Mouse (Mus musculus) ovary, postnatal 14 days (tissue): ENCODE measurements around the gene Zfp58.
"Not testable (repeated sequence)": the region's sequence is repeated elsewhere in the genome, so short reads cannot be mapped to it uniquely, and the experiment has no call there.

ENCODE experiments used
- DNase-seq: peaks from one replicate; pipeline ENCODE4 v3.0.0; 2022; ENCODE audit warnings: low spot score

The Zfp58 gene

DNA sequence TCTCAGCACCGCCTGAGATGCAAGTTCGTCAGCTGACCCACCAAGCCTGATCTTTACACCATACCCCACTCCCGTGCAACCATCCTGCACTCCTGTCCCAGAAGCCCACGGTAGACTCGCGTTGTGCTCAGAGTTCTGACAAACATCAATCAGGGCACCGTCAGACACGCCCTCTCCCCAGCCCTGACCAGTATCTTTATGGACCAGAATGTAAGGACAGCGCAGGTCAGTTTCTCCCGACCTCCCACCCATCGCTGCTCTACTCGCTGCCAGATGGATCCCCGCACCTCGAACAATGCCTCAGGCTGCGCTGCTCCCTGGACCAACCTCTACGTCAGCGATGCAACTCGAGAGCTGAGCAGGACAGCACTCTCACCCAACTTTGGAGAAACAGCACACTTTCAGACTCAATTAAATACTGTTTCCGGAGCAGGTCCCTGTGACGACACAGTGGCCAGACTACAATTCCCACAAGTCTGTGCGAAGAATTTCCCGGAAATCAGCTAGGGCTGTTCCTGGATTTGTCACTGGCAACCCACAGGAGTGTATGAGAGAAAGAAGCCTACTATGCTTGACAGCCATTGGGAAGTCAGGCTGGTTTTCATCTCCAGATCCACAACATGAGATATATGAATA, at the start of gene Zfp58:
Gene Zfp58, minus strand, starts transcription at position 472 of the 636 bp plus-strand sequence.
- DNase-seq = peak; percentile 66

DNA sequence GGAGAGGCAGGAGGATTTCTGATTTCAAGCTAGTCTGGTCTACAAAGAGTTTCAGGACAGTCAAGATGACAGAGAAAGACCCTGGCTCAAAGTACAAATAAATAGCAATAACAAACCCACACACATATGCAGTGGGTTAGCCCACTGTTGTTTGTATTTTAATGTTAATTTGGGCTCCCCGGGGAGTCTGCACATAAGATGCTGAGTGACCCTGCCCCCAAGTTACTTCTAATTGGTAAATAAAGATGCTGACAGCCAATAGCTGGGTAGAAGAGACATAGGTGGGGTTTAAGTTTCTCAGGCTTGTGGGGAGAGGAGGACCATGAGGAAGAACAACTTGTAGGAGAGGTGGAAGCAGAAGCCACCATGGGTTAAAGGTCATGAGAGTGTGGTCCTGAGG, 45.6 kb upstream of the Zfp58 start:
- no peak for DNase-seq

DNA sequence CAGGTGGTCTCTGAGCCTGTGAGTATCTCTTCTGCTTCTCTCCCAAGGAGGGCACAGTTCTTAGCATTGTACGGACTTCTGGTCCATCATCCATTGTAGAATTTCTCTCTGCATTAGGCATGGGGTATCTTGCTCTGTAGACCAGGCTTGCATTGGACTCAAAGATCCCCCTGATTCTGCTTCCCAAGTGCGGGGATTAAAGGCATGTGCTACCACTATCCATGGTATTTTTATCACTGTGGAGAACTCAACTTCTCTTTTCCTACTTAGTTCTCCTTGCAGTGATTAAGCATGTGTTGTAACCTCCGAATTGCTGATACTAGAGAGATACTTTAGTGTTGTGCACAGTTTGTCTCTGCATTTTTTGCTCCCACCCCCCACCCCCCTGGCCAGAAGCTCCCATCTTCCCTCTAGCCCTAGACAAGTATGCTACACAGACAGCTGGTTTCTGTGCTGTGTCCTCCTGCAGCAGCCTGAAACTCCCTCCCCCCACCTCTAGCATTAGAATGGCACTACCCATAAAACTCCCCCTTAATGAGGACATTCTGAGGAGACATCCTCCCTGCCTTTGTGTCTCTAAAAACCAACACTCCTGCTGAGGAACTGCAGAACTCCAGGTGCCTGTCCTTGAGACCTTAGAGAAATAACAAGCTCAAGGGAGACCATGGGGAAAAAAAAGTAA, 26.8 kb upstream of the Zfp58 start:
- no peak for DNase-seq

DNA sequence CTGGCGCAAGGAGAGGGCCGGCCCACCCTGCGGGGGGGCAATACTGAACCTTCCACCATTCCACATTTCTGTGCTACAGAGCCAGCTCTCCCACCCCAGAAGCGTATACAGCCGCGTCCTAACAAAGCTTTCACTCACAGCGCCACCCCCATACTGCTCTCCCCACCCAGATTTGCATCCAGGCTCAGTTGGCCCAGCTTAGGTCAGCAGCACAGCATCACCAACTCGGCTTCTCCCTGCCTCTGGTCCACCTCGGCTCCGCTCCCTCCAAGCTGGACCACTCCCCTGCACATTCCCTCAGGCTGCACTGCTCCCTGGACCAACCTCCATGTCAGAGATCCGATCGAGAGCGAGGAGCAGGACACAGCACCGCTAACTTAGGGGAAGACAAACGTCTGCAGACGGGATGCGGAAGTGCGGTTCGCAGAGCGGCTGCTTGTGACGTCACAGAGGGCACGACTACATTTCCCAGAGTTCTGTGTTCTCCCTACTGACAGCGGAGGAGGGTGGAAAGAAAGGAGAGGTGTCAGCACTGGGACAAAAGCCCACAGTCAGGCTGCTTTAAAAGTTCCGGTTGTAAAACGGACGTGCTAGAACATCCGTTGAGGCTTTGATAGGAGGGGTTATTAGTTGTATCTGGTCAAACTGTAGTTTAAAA, 25.5 kb upstream of the Zfp58 start, which contains the start of the genes Gm26965 and Zfp87:
Gene Gm26965, minus strand, starts transcription at position 399 of the 658 bp plus-strand sequence.
Gene Zfp87, minus strand, starts transcription at position 425 of the 658 bp plus-strand sequence.
- peak; percentile 87 for DNase-seq

DNA sequence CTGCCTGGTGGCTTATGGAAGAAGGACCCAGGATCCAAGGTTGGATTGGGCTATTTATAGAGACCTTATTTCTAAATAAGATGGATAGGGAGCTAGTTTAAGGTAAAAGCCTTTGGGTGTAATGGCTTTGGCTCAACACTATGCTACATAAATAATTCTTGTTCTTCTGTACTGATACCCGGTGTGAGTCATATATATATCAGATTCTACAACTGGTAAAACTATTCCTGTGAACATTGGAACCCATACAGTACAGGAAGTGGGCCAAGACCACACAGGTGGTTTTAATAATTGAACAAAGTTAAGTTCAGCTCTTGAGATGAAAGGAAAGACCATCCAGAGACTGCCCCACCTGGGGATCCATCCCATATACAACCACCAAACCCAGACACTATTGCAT, 553 bp upstream of the Zfp58 start:
- DNase-seq = no peak

DNA sequence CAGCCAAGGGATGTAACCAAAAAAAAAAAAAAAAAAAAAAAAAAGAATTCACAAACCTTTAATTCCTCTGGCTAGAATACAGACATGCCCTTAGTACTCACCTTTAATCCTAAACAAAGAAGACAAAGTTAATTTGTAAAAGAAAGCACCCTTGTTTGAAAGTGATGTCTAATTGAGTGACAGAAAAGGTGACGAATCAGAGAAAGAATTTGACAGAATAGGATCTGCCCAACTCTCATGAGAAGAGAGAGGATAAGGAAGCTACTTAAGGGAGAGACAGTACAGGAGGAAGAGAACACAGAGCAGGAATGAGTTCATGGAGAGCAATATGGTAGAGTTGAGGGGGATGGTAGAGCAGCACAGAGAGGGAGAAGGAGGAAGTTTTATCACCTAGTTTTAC, 4.7 kb downstream of the Zfp58 start:
- no peak for DNase-seq

DNA sequence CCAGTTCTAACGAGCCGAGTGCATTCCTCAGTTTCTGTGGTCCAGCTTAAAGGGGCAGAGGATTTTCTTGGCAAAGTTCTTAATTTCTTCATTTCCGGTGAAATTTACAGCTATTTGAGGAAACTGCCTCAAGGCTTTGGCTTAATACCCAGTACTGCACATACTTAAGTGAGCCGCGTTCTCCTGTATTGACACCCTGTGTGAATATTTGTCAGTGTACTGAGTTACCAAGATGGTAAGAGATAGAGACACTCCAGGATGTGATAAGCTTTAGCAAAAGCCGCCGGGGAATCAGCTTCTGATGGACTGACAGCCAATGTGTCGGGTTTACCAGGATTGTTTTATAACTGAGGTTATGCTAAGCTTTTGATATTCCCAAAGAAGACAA, 15.9 kb downstream of the Zfp58 start:
- no peak for DNase-seq

DNA sequence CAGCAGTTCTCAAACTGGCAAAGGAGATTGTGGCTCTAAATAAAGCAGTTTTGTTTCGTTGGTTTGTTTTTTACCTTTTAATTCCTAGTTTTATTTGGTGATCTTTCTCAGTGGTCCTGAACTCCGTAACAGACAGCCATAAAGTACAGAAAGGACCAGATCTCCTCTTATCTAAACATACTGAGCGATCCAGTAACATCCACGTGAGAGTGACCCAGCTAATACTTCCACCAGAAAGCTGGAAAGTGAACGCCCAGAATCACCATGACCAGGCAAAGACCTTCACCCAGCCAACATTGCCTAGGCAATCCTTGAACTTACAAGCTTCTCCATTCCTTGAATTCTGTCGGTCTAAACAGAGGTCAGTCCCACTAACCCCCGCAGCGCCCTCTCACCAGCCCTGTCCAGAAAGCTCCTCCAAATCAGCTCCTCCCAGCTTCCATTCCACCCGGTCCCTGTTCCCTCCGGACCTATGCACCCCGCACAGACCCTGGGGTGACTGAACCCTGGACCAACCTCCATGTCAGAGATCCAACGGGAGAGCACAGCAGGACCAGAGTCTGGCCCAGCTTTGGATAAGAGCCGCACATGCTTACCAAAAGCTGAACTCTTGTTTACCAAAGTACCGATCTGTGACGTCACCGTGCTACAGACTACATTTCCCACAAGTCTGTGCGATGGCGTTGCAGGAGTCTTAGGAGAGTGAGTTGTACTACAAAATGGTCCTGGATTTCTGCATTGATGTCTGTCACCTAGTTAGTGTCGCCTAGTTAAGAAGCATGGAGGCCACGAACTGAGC, 16.5 kb downstream of the Zfp58 start, which contains the start of gene Zfp874b:
Gene Zfp874b, minus strand, starts transcription at position 634 of the 799 bp plus-strand sequence.
- peak; percentile 80 for DNase-seq

DNA sequence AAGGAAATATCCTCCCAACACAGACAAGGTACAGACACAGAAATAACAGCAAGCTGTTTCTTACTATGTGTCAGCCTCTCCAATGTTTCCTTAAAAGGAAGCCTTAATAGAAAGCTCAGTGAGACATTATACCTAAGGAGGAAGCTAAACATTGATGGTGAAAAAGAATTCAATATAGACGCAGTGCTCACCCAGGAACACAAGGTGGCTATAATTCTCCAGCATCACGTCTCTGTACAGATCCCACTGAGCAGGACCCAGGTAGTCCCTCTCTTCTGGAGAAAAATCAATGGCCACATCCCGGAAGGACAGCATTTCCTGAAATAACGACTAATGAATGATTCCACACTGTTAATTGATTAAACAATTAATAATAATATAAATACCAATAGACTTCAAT, 18.8 kb downstream of the Zfp58 start:
- no peak for DNase-seq

DNA sequence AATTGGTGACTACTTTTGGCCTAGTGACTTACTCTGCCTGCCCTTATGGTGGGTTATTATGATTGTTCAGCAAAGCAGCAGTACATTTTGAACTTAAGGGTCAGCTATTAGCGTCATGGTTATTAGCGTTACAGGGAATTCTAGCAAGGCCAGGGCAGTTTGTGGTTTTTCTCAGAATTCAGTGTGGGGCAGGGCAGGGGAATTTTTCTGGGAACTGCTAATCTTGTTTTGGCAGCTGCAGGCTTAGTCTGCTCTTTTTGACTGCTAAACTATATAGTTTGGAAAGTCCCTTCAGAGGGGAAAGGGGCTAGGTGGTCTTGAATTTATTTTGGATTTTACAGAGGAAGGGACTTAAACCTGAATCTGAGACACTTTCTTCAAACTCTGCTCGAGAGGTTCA, 31.1 kb downstream of the Zfp58 start:
- no peak for DNase-seq

DNA sequence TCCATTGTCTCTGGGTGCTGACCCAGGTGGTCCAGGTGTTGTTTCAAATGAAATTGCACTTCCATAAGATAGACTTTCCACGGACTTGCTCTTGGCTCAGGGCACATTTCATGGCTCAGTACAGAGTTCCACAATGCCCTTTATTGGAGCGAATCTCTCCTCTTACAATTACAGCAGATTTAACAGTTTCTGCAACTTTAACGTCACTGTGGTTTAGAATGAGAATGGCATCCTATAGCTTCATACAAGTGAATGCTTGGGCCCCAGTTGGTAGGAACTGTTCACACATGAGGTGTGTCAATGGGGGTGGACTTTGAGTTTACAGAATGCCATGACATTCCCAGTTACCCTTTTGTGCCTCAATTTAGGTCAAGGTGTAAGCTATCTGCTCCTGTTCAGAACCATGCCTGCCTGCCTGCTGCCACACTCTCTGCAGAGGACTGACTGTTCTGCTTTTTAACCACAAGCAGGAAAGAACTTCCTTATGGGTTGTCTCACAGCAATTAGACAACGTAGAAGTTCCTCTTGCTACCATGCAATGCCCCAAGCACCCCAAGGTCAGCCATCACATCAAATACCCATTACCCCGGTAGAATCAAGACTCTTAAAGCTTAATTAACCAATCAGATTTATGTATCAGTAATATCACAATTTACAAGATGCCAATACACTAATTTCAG, 36.7 kb downstream of the Zfp58 start:
- DNase-seq = not testable (repeated sequence)

DNA sequence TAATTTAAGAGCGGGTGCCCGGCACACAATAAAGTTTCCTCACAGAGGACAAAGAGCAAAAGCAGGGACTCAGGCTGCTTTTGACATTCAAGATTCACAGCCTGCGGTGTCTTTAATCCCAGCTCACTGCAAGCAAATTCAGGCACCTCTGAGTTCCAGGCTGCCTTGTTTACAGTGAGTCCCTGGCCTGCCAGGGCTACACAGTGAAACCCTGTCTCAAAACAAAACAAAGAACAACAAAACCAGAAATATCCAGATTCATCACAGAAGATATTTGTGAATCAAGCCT, 48.4 kb downstream of the Zfp58 start:
- no peak for DNase-seq

DNA sequence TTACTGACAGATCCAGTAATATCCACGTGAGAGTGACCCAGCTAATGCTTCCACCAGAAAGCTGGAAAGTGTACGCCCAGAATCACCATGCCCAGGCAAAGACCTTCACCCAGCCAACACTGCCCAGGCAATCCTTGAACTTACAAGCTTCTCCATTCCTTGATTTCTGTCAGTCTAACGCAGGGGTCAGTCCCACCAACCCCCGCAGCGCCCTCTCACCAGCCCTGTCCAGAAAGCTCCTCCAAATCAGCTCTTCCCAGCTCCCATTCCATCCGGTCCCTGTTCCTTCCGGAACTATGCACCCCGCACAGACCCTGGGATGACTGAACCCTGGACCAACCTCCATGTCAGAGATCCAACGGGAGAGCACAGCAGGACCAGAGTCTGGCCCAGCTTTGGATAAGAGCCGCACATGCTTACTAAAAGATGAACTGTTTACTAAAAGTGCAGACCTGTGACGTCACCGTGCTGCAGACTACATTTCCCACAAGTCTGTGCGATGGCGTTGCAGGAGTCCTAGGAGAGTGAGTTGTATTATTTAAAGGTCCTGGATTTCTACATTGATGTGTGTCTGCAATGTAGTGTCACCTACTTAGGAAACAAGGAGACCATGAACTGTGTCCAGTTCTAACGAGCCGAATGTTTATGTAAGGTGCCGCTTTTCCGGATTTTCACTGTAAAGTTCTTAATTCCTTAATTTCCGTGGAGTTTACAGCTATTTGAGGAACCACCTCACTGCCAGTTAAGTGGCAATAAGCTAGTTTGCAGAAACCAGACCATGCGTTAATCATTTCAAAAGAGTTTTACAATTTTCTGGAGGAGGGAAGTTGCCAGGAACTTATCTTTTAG, 49.0 kb downstream of the Zfp58 start, which contains the start of gene Zfp874a:
Gene Zfp874a, minus strand, starts transcription at position 453 of the 849 bp plus-strand sequence.
- peak; percentile 75 for DNase-seq
